Mouse (Mus musculus): ENCODE data around the gene Emp2.

Emp2 gene

DNA sequence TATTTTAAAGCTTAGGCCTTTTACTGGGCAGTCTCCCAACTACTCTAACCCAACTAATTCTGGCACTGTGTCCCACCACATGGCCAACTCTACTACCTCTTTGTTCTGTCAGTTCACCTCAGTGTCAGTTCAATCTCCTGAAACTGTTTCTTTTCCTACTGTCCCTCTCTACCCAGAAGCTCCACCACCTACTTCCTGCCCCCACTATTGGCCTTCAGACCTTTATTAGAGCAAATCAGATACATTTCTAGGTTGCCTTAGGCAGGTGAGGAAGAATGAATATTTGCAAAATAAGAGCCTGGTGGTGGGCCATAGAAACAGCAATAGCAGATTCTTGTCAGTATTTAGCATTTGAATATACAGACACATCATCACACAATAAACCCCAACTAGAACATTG, 77.2 kb downstream of the Emp2 start:
- in situ Hi-C loops (cut with MseI, MboI), result no loop called here
